Mouse (Mus musculus) right cerebral cortex, postnatal 14 days (tissue): ENCODE measurements around the gene P3h4.
A peak's percentile ranks its signal among the peaks of the same experiment; 100 is the strongest.

Source experiments
- DNase-seq: peaks from one replicate; pipeline ENCODE4 v3.0.0; 2022

Gene P3h4

GRCm38 (mm10) chr11:100408076-100408834 lies 6.4 kb downstream of the P3h4 start:
- peak; percentile 76 for DNase-seq

GRCm38 (mm10) chr11:100406995-100407705 lies 7.5 kb downstream of the P3h4 start:
- DNase-seq, result no peak

DNA sequence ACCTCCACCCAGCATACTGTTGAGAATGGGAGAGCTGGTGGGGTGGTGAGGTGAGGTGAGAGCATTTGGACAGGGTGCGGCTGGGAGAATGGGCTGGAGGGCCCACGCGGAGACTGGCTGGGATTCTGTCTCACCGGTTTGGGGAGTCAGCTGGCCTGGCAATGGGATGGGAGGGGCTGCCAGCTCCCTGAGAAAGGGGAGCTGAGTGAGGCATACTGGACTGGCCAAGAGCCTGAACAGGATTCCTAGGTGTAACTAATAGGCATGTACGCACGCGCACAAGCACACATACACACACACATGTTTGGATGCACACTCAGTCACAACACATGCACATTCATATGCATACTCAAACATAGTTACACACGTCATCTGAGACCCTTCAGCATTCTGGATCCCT lies 8.4 kb downstream of the P3h4 start:
- DNase-seq, result no peak

DNA sequence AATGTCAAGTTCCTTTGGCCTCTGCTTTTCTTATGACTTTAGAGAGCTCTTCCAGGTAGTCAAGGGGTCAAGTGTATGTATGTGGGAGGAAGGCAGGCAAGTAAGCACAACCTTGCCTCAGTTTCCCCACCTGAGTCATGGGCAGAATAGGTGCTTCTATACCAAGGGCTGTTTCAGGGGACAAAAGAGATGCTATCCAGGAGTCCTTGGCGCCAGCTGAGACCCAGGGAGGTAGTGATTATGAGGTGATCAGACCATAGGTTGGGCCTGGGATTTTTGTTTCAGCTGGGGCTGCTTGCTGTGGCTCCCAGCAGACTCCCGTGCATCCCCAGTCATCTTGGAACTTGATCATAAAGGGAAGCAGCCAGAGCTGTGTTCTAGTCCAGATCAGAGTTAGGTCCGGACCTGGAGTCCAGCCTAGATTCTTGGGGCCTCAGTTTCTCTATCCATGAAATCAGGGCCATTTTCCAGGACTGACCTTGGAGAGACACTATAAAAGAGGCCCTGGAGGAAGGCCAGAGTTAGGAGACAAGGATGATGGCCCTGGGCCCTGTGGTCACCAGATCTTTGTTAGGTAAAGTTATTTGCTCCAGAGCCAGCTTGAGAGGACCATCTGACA lies 10.1 kb downstream of the P3h4 start:
- no peak for DNase-seq

- no peak for DNase-seq
Measured at GRCm38 (mm10) chr11:100403445-100404134, 11.0 kb downstream of the P3h4 start.

DNA sequence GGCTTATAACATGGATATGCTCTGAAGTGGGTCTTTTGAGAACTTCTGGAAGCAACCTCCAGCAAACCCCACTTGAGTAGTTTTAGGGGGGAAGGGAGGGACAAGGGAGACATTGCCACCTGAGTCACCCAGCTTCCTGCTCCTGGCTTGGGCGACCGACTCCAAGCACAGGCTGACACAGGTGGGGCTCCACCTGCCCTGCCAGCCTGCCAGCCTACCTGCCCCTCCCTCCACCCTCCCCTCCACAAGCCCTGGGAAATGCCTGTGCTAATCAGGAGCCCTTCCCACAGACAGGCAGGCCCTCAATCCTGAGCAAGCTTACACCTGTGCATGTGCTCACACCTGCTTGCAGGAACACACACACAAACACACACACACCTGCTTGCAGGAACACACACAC lies 12.0 kb downstream of the P3h4 start:
- no peak for DNase-seq

DNA sequence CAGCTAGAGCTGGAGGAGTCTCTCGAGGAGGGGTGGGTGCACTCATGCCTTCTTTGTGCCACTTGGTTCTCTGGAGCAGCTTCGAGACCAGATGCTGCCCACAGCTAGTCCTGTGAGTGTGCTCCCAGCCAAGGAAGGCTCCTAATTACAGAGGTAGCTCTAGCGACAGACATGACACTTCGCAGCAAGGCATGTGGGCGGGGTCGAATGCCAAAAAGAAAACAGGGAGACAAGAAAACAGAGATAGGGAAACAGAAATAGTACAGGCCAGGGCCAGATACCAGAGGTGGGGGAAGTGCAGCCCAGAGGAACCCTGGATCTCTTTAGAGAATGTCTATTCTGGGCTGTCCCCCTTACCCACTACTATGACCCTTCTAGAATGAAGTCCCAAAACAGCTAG lies 12.4 kb downstream of the P3h4 start:
- no peak for DNase-seq

- DNase-seq, result no peak
Measured at GRCm38 (mm10) chr11:100400842-100401241, 13.8 kb downstream of the P3h4 start.

GRCm38 (mm10) chr11:100399727-100400538 lies 14.7 kb downstream of the P3h4 start:
- no peak for DNase-seq

GRCm38 (mm10) chr11:100399320-100399719 lies 15.3 kb downstream of the P3h4 start:
- DNase-seq, result no peak

- DNase-seq, result no peak
Measured at GRCm38 (mm10) chr11:100398517-100398916, 16.1 kb downstream of the P3h4 start.

DNA sequence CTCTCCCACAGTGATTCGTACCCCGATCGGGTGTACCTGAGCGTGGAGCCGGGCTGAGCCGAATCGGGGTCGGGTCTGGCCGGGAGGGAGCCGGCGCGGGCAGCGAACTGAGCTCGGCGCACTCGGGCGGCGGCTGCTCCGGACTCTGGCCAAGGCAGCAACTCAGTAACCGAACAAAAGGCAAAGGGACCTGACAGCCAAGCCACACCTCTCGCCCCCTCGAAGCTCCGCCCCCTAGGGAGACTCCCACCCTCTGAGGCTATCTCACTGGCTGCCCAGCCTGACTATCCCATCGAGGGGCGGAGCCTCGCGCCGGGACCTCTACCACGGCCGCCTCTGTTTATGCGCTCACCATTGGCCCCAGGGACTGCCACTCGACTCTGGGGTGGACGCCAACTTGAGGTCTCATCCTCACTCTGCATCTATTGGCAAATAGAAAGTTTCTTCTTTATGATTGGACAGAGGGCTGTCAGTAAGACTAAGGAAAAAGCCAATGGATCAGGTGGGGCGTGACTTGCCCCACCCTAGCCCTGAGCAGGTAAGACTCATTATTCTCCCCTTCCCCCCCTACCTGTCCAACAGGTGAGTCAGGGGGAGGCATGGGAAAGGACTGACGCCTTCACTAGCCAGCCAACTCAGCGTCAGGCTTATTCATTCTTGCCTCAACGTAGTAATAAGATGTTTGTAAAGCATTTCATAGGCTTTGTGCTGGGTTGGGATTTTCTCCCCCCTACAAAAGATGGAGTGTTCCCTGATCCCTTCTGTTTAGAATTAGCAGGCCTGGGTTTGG lies 16.8 kb downstream of the P3h4 start, which contains the start of gene Jup:
Gene Jup (minus strand): TSS at position 164 of the 790 bp plus-strand sequence.
- peak; percentile 100 for DNase-seq

GRCm38 (mm10) chr11:100396886-100397599 lies 17.6 kb downstream of the P3h4 start:
- DNase-seq, result no peak

- DNase-seq, result no peak
Measured at GRCm38 (mm10) chr11:100395861-100396631, 18.6 kb downstream of the P3h4 start.

DNA sequence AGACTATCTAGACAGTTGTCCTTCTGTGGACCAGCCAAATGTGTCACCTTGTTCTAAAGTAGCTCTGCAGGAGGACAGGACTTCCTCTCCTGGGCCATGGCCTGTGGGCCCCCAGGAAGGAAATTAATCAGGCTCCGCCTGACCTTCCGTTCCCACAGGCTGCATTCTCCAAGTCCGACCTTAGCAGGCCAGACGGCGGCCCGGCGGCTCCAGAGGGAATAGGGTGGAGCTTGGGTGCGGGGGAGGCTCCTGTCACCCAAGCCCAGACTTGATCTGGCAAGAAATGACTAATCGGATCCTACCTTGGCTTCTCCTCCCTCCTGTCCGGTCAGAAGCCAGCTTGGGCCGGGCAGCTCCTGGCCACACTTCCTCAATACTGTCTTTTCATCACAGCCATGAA lies 19.4 kb downstream of the P3h4 start:
- no peak for DNase-seq

GRCm38 (mm10) chr11:100394353-100395074 lies 20.1 kb downstream of the P3h4 start:
- DNase-seq, result no peak

DNA sequence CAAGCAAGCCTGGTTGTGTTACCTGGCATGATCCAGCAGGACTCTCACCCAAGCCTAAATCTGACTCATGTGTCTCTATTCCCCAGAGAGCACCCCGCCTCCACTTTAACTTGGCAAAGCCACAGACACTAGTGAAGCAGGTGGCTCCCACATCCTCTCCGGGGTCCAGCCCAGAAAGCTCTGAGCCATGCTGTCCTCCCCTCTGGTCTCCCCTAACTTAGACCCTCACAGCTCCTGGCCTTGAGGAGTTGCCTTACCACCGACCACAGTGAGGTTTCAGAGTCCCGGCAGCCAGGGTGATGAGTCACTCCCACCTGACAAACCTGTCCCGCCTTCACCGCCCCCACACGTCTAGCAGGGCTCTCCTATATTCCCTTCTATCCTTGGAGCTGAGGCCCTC lies 20.9 kb downstream of the P3h4 start:
- no peak for DNase-seq

DNA sequence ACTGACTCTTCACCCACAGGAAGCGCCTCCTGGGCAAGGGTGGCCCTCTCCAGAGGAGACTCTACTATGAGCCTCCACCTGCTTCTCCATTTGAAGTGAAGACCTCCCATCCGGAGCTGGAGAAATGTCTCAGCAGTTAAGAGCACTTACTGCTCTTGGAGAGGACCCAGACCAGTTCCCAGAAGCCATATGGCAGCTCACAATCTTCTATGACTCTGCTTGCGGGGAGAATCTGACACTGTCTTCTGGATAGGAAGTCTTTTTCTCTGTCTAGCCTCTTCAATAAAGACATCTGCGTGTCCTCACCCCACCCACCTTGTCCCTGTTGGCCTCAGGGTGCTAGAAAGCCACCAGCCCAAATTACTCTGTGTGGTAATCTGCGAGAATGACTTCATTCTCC lies 21.7 kb downstream of the P3h4 start:
- no peak for DNase-seq

- DNase-seq, result no peak
Measured at GRCm38 (mm10) chr11:100391884-100392345, 22.7 kb downstream of the P3h4 start.
